ENCODE assay signal across 28 mouse cellular contexts in the genomic region with DNA sequence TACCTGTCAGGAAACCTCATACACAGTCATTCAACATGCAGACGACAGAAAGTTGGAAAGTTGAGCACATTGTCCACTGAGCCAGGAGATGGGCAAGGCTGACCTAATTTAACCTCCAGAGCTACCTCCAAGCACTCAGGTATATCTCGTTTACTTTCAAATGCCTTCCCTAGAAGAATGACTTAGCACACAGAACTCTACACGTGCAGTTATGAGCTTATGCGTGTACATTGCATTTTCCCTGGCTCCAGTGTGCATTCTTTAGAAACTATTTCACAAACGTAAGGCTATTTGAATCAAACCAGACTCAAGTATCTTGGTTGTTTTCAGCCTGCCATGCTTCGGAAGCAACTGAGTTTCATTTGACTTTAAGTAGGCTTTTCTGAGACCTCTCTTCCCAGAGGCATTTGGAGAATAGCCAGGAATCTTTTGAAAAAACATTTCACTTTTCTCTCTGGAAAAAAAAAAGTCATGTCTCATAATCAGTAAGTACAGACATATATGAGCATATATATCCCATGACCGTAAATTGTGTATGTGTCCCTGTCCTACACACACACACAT.
A peak's percentile ranks its signal among the peaks of the same experiment; 100 is the strongest.
DNase-seq lines count a peak whose midpoint lies in the region; ATAC-seq and TF ChIP-seq lines count a peak whose summit lies in the region.
"Had no signal": no experiment of that assay in that cellular context is flagged by ENCODE, and none has a peak within 500 bp of the region (broad histone marks: within the 10 kb centered on the region; RNA-seq: fewer than 3 reads in every experiment).

No protein-coding gene starts in this region.

- no peak overlapping the region for H3K4me3 ChIP-seq in intestine, embryonic 16.5 days (ENCODE audit: low read length)
- no peak overlapping the region for H3K4me3 ChIP-seq in intestine, postnatal 0 days (ENCODE audit: low read depth, low read length)
- no peak overlapping the region for H3K4me3 ChIP-seq in lung, postnatal 0 days (ENCODE audit: low read depth, low read length)
- H3K4me3 ChIP-seq in embryonic facial prominence, embryonic 14.5 days (ENCODE audit: low read depth, low read length), result no peak overlapping the region
- H3K4me3 ChIP-seq: forebrain, embryonic 12.5 days; heart, embryonic 10.5 days; hindbrain, embryonic 13.5 days had no signal

- no peak overlapping the region for H3K9ac ChIP-seq in intestine, embryonic 16.5 days (ENCODE audit: low read depth, low read length)
- H3K9ac ChIP-seq in intestine, postnatal 0 days (ENCODE audit: low read depth, low read length), result no peak overlapping the region
- H3K9ac ChIP-seq in lung, postnatal 0 days (replicated peaks; ENCODE audit: low read depth), result no peak overlapping the region
- H3K9ac ChIP-seq in embryonic facial prominence, embryonic 14.5 days (ENCODE audit: low read depth, low read length), result no peak overlapping the region
- H3K9ac ChIP-seq: forebrain, embryonic 12.5 days; hindbrain, embryonic 13.5 days had no signal

- no peaks in the 10 kb centered on the region for H3K9me3 ChIP-seq in intestine, embryonic 16.5 days (ENCODE audit: control insufficient read depth, low read length)
- H3K9me3 ChIP-seq in intestine, postnatal 0 days (ENCODE audit: control insufficient read depth), result no peaks in the 10 kb centered on the region
- H3K9me3 ChIP-seq in lung, postnatal 0 days (ENCODE audit: low read length), result no peaks in the 10 kb centered on the region
- H3K9me3 ChIP-seq in embryonic facial prominence, embryonic 14.5 days (ENCODE audit: control insufficient read depth, low read length), result peaks cover 5% of the 10 kb centered on the region; the same call in 1 of the 2 replicates
- H3K9me3 ChIP-seq: forebrain, embryonic 12.5 days; heart, embryonic 10.5 days had no signal

- DNase-seq in lung, postnatal 0 days (ENCODE audit: low spot score), result peak; percentile 56
- no peak for DNase-seq in lung, postnatal 36 days
- peak; percentile 82 for DNase-seq in embryonic facial prominence, embryonic 14.5 days (ENCODE audit: low spot score)
- no peak for DNase-seq in urinary bladder, adult 18-20 months (ENCODE audit: low spot score in 2 of 2)
- no peak for DNase-seq in retina, embryonic 14.5 days (ENCODE audit: low spot score)
- DNase-seq: adrenal gland, adult 8-10 months; B cell, adult 2 months; cerebellum, adult 8-10 months; cerebellum, postnatal 25 days; gastrocnemius, postnatal 25 days; heart, adult 11 months; heart, postnatal 4 days; kidney, adult 2 months; layer of hippocampus, postnatal 36 days; left cerebral cortex, postnatal 4 days; right cerebral cortex, adult 18-20 months; spleen, adult 18-20 months; thymus, adult 2 months; thymus, postnatal 36 days had no signal

- H3K36me3 ChIP-seq in intestine, embryonic 16.5 days (ENCODE audit: control insufficient read depth, insufficient read depth, low read length), result no peaks in the 10 kb centered on the region
- H3K36me3 ChIP-seq in intestine, postnatal 0 days (ENCODE audit: control insufficient read depth, insufficient read depth), result no peaks in the 10 kb centered on the region
- H3K36me3 ChIP-seq in lung, postnatal 0 days (ENCODE audit: insufficient read depth, low read length), result no peaks in the 10 kb centered on the region
- H3K36me3 ChIP-seq in embryonic facial prominence, embryonic 14.5 days (ENCODE audit: control insufficient read depth, insufficient read depth, low read length), result no peaks in the 10 kb centered on the region
- H3K36me3 ChIP-seq: forebrain, embryonic 12.5 days; heart, embryonic 10.5 days; hindbrain, embryonic 13.5 days had no signal

- TF ChIP-seq EP300 in lung, postnatal 0 days (IDR thresholded peaks at IDR 0.05), result peak; percentile 53

- H3K4me1 ChIP-seq in intestine, embryonic 16.5 days (ENCODE audit: control insufficient read depth, insufficient read depth, low read length), result 0 out of 2 replicates have a peak, but pooled peaks cover 4% of the 10 kb centered on the region
- no peaks in the 10 kb centered on the region for H3K4me1 ChIP-seq in intestine, postnatal 0 days (replicated peaks; ENCODE audit: control insufficient read depth, insufficient read depth, low read length)
- H3K4me1 ChIP-seq in lung, postnatal 0 days (ENCODE audit: insufficient read depth, low read depth, low read length), result no peaks in the 10 kb centered on the region
- H3K4me1 ChIP-seq in embryonic facial prominence, embryonic 14.5 days (ENCODE audit: control insufficient read depth, insufficient read depth, low read length), result peaks cover 4% of the 10 kb centered on the region; the same call in 1 of the 2 replicates
- H3K4me1 ChIP-seq: forebrain, embryonic 12.5 days; heart, embryonic 10.5 days; hindbrain, embryonic 13.5 days had no signal

- TF ChIP-seq CTCF in intestine, postnatal 0 days (IDR thresholded peaks at IDR 0.05; ENCODE audit: low read depth), result no peak
- no peak for TF ChIP-seq CTCF in lung, postnatal 0 days (IDR thresholded peaks at IDR 0.05)

- 0 out of 2 replicates have a peak overlapping the region, but pooled peaks have one; percentile 2 for H3K27ac ChIP-seq in intestine, embryonic 16.5 days (ENCODE audit: low read length)
- H3K27ac ChIP-seq in intestine, postnatal 0 days (ENCODE audit: low read depth, low read length), result no peak overlapping the region
- no peak overlapping the region for H3K27ac ChIP-seq in lung, postnatal 0 days (ENCODE audit: low read length)
- peak overlapping the region; percentile 19 for H3K27ac ChIP-seq in embryonic facial prominence, embryonic 14.5 days (replicated peaks; ENCODE audit: low read depth, low read length)
- H3K27ac ChIP-seq: forebrain, embryonic 12.5 days; heart, embryonic 10.5 days; hindbrain, embryonic 13.5 days had no signal

- WGBS in intestine, embryonic 16.5 days, result 66% methylated on average over 7 of the region's 7 CpGs
- WGBS in intestine, postnatal 0 days, result 67% methylated on average over 7 of the region's 7 CpGs
- 41% methylated on average over 7 of the region's 7 CpGs for WGBS in lung, postnatal 0 days
- 53% methylated on average over 7 of the region's 7 CpGs for WGBS in embryonic facial prominence, embryonic 14.5 days

- peak; percentile 40; the same call in 1 of the 2 replicates for ATAC-seq in intestine, embryonic 16.5 days
- ATAC-seq in intestine, postnatal 0 days, result no peak
- peak; percentile 73 for ATAC-seq in lung, postnatal 0 days
- ATAC-seq in embryonic facial prominence, embryonic 14.5 days (ENCODE audit: low read depth), result 0 out of 2 replicates have a peak, but pooled peaks have one; percentile 41
- ATAC-seq: activated CD4-positive, CD25-positive, alpha-beta regulatory T cell, adult 4 months; midbrain, embryonic 16.5 days had no signal

- no peak overlapping the region for H3K4me2 ChIP-seq in intestine, embryonic 16.5 days (ENCODE audit: low read depth, low read length)
- no peak overlapping the region for H3K4me2 ChIP-seq in intestine, postnatal 0 days (replicated peaks; ENCODE audit: low read depth)
- no peak overlapping the region for H3K4me2 ChIP-seq in lung, postnatal 0 days (replicated peaks; ENCODE audit: low read depth, low read length)
- H3K4me2 ChIP-seq in embryonic facial prominence, embryonic 14.5 days (ENCODE audit: low read depth, low read length), result no peak overlapping the region
- H3K4me2 ChIP-seq: forebrain, embryonic 12.5 days; hindbrain, embryonic 13.5 days; liver, embryonic 11.5 days; midbrain, embryonic 11.5 days had no signal

- no peaks in the 10 kb centered on the region for H3K27me3 ChIP-seq in intestine, embryonic 16.5 days (replicated peaks; ENCODE audit: control insufficient read depth, insufficient read depth, low read length)
- no peaks in the 10 kb centered on the region for H3K27me3 ChIP-seq in intestine, postnatal 0 days (replicated peaks; ENCODE audit: control insufficient read depth, insufficient read depth, low read length)
- H3K27me3 ChIP-seq in lung, postnatal 0 days (replicated peaks; ENCODE audit: insufficient read depth, low read length), result no peaks in the 10 kb centered on the region
- H3K27me3 ChIP-seq in embryonic facial prominence, embryonic 14.5 days (replicated peaks; ENCODE audit: control insufficient read depth, insufficient read depth, low read length), result no peaks in the 10 kb centered on the region
- H3K27me3 ChIP-seq: forebrain, embryonic 12.5 days; hindbrain, embryonic 13.5 days had no signal

Comparison
In these comparisons a context has a peak if more than half of its experiments do, and no peak if none do; other contexts are left out.
1. H3K27ac ChIP-seq: peak in intestine, embryonic 16.5 days (single experiment) and embryonic facial prominence, embryonic 14.5 days (single experiment); none in intestine, postnatal 0 days (single experiment) and lung, postnatal 0 days (single experiment).
2. DNase-seq: peak in lung, postnatal 0 days (single experiment) and embryonic facial prominence, embryonic 14.5 days (single experiment); none in lung, postnatal 36 days (single experiment), urinary bladder, adult 18-20 months (0 of 2) and retina, embryonic 14.5 days (single experiment).